Mouse (Mus musculus) gastrocnemius, postnatal 4 days (tissue): ENCODE measurements around the gene Tdrd7. TPM values are rescaled to one million over a fixed set of nuclear protein-coding genes. Genes with fewer than 3 reads are reported as not detected.

ENCODE experiments used
- DNase-seq, 2 experiments: peaks; one replicate each; pipeline ENCODE4 v3.0.0; 2021 to 2022; ENCODE audit warnings: low spot score in 2 of 2, mixed read lengths in 2 of 2
- total RNA-seq, 2 experiments: library from RNA; stranded (reverse); gene quantifications; 2 replicates each; pipeline ENCODE4 v1.2.3; 2021

Gene Tdrd7
- total RNA-seq, 2 experiments from 2014 or later, result 18.9 to 19.0 TPM

DNA sequence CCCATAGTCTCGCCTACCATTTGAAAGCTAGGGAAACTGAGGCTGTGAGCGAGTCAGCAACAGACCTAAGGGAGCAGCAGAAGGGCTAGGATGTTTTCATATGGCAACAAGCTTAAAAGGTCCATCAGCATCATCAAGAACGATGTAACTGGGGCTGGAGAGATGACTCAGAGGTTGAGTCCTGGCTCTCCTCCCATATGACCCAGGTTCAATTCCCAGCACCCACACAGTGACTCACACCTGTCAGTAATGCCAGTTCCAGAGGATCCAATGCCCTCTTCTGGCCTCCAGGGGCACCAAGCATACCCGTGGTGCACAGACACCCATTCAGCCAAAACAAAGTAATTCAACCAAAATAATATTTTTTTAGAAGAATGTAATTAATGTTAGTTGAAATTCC, 115.1 kb downstream of the Tdrd7 start:
- DNase-seq, result no peak

GRCm38 (mm10) chr4:46082555-46082954, 117.4 kb downstream of the Tdrd7 start:
- no peak for DNase-seq

Other genes with a start within 250 kb of the Tdrd7 start
- 1 to 10 TPM; 1.6 to 2.4 TPM for gene Aldh1b1, start 166.3 kb upstream of the Tdrd7 start, total RNA-seq
- not detected for gene Igfbpl1, start 138.4 kb upstream of the Tdrd7 start, total RNA-seq
- gene Stra6l, start 116.7 kb upstream of the Tdrd7 start, total RNA-seq, result under 1 TPM in 1 of 2 experiments, not detected in 1; 0.10 TPM
- gene Ccdc180, start 75.0 kb upstream of the Tdrd7 start, total RNA-seq, result not detected
- 100 to 1,000 TPM; 243 to 252 TPM for gene Tmod1, start 73.6 kb downstream of the Tdrd7 start, total RNA-seq
- 10 to 100 TPM; 26.8 to 31.6 TPM for gene Ncbp1, start 173.3 kb downstream of the Tdrd7 start, total RNA-seq
- 10 to 100 TPM; 21.6 to 22.2 TPM for gene Tstd2, start 173.4 kb downstream of the Tdrd7 start, total RNA-seq
- 10 to 100 TPM; 11.1 to 11.6 TPM for gene Xpa, start 231.0 kb downstream of the Tdrd7 start, total RNA-seq